Mouse (Mus musculus): ENCODE measurements around the gene Rspo1. TPM values are rescaled to one million over a fixed set of nuclear protein-coding genes. Genes with fewer than 3 reads are reported as not detected.
A peak's percentile ranks its signal among the peaks of the same experiment; 100 is the strongest.

Rspo1 gene
- total RNA-seq, 4 experiments from 2014 or later = 0.27 to 0.51 (median 0.48) TPM; not detected in 1

DNA sequence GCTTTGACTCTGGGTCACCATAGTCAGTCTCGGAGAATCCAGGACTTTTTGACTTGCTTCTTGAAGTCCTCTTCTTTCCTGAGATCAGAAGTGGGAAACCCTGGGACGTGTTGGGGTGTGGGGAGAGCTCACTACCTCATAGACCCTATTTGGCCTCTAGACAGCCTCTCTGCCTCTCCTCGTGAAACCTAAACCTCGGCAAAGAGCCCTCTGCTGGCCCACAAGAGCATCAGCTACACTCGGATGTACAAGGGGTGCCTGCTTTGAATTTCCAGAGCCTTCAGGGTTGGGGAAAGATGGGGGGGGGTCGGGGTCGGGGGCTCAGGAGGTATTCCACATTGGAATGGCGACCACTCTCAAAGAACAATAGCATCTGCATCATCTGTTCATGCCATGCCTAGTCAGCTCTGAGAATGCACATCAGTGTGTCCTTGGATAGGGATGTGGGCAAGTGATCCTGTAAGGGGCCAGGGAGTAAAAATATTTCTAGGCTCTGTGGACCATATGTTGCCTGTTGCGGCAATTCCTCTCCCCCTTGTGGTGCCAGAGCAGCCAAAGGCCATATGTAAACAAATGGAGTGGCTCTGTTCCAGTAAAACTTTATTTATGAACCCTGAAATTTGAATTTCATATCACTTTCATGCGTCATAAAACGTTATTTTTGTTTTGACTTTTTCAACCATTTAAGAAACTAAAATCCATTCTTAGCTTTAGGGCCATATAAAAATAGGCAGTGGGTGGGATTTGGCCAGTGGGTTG is 34.7 kb downstream of the Rspo1 start:
- DNase-seq (ENCODE audit: low spot score in 2 of 2) = no peak

DNA sequence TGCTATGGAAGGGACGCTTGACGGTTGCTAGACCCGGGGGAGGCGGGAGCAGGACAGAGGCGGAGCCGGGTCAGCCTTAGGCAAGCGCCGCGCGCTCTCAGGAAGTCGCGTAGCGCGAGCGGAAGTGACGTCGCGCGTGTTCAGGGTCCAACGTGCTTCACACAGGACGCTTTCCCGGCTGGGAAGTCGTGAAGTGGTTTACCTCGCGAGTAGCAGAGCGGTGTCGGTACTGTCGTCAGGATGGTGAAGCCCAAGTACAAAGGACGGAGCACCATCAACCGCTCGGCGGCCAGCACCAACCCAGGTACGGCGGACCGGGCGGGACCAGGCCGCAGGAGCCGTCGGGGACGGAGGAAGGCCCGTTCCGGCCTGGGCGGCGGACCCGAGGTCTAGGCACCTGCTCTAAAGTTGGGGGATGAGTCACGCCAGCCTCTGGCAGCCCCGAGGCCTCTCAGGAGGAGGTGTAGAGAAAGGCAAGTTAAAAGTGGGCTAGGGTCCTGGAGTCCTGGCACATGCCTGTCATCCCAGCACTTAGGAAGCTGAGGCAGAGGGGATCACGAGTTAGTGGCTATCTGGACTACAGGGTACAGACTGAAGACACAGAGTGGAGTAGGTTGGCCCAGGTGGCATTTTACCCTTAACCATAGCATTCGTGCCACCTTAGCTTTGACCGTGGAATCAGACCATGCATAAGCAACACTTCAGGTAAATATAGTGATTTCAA is 43.8 kb downstream of the Rspo1 start:
- DNase-seq (ENCODE audit: low spot score in 2 of 2) = peak; percentile 83 to 88

DNA sequence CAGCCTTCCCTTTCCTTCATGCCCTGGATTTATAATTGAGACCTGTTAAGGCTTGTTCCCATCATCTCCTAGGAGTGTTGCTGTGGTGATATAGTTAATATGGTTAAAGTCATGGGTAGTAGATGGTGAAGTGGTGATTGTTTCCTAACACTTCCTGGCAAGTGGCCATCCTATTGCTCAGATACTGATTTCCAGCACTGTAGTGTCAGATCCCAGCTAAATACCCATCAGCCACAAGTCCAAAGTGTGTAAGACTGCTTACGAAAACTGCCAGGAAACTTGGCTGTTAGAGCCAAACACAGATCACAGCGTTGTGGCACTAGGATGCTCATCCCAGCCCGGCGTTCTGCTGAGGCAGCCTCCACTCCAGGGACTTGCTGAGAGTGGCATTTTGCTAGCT is 48.1 kb downstream of the Rspo1 start:
- no peak for DNase-seq (ENCODE audit: low spot score in 2 of 2)

DNA sequence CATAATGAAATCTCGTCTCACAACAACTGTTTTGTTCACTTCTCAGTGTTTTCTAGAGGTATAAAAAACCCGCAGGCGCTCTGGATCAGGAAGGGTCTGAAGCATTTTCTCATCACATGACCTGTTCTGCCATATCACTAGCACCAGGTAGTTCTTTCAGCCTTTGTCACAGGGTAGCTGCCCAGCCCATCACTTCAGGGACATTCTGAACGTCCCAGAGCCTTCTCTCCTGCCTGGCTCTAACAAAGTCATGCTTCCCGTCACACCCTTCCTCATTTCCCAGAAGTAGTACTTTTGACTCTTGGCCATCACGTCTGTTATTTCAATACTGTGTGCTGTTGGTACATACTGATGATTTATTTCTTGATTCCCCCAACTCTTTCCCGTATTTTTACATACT is 58.2 kb downstream of the Rspo1 start:
- DNase-seq (ENCODE audit: low spot score in 2 of 2) = no peak

DNA sequence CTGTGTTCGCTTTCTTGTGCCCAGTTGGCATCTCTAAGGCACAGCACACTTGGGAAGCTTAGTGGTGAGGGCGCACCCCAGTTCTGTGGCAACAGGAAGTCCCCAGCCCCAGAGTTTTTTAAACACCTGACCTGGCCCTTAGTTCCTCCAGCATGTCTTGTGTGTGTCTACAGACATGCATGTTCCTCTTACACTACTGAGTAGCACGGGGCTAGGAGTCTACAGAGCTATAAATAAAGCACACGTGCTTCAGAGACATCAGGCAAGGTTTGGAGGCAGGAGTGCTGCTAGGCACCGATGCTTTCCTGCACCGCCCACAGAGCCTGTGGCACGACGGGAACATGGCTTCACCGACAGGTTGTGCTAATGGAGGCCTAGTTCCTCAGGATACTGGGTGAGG is 69.2 kb downstream of the Rspo1 start:
- no peak for DNase-seq (ENCODE audit: low spot score in 2 of 2)

DNA sequence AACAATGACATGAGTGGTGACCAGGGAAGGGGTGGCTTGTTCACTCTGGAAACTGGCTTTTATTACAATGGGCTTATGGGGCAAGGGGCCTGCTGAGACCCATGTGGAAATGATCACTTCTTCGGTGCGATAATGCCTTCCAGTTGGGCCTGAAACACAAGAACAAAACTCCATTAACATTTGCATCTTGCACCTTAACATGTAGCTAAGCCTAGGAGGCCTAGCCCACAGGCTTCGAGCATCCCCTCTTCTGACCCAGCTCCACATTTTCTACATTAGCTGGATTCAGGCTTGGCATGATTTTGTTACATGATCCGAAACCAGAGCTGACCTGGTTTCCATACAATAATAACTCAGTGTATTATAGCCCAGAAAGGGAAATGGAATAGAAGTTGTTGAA is 70.2 kb downstream of the Rspo1 start:
- no peak for DNase-seq (ENCODE audit: low spot score in 2 of 2)

DNA sequence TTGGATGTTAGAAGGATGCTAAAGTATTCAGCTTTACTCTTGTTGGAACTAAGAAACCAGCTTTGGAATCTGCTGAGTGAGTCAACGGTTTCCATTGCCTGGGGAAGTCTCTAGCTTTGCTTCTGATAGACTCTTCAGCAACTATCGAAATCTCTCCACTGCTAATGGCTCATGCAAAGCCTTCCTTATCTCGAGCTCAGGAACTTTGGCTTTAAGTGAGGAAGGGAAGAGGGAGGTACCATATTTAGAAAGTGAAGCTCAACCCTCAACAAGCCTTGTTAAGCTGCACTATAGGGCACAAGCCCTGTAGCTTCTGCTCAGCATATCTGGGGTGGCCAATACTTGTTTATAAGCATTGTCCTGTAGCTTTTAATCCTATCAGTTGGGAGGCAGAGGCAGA is 71.0 kb downstream of the Rspo1 start:
- no peak for DNase-seq (ENCODE audit: low spot score in 2 of 2)

DNA sequence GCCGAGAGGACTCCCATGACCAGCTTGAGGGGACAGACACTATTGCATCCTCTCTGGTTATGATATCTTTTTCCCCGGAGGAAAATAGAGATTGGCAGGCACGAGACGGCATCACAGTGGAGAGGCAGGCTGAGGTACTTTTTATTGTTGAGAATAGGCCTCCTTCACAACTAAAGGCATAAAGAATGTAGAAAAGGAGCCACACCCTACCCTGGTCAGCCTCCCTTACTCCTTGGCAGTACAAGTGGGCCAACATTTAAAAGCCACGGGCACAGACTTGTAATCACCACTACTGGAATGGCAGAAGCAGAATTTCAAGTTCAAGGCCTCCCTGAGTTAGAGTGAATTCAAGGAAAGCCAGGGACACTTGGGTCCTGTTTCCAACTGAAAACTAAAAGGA is 71.8 kb downstream of the Rspo1 start:
- no peak for DNase-seq (ENCODE audit: low spot score in 2 of 2)

Other genes with a start within 250 kb of the Rspo1 start
- 10 to 100 TPM in 1 of 4 experiments, 1 to 10 TPM in 3; 6.0 to 10.8 (median 6.3) TPM for gene Inpp5b, start 244.6 kb upstream of the Rspo1 start, total RNA-seq (2022)
- gene Mtf1, start 184.3 kb upstream of the Rspo1 start, total RNA-seq (2022) = 10 to 100 TPM; 12.9 to 16.0 (median 15.0) TPM
- 10 to 100 TPM; 10.4 to 15.0 (median 12.0) TPM for gene Yrdc, start 135.8 kb upstream of the Rspo1 start, total RNA-seq (2022)
- 10 to 100 TPM; 23.7 to 31.3 (median 25.2) TPM for gene 1110065P20Rik, start 135.2 kb upstream of the Rspo1 start, total RNA-seq (2022)
- gene Maneal, start 124.3 kb upstream of the Rspo1 start, total RNA-seq (2022) = under 1 TPM; 0.19 to 0.54 (median 0.40) TPM
- gene Epha10, start 105.5 kb upstream of the Rspo1 start, total RNA-seq (2022) = not detected
- gene 9930104L06Rik, start 49.4 kb upstream of the Rspo1 start, total RNA-seq (2022) = 1 to 10 TPM; 5.6 to 9.4 (median 7.8) TPM
- under 1 TPM; 0.24 to 0.51 (median 0.28) TPM for gene Cdca8, start 47.1 kb upstream of the Rspo1 start, total RNA-seq (2022)
- 10 to 100 TPM; 22.2 to 32.7 (median 27.4) TPM for gene Gnl2, start 30.2 kb downstream of the Rspo1 start, total RNA-seq (2022)
- not detected for gene Dnali1, start 79.3 kb downstream of the Rspo1 start, total RNA-seq (2022)
- 1 to 10 TPM; 3.9 to 5.6 (median 4.8) TPM for gene Snip1, start 80.2 kb downstream of the Rspo1 start, total RNA-seq (2022)
- gene Meaf6, start 98.7 kb downstream of the Rspo1 start, total RNA-seq (2022) = 10 to 100 TPM in 1 of 4 experiments, 1 to 10 TPM in 3; 7.9 to 12.3 (median 8.2) TPM
- 1 to 10 TPM; 1.4 to 2.3 (median 2.0) TPM for gene Zc3h12a, start 141.4 kb downstream of the Rspo1 start, total RNA-seq (2022)